ENCODE assay signal across 24 mouse cellular contexts in genomic region chr3:145689271-145689670, GRCm38 (mm10). TPM values are rescaled to one million over a fixed set of nuclear protein-coding genes. Genes with fewer than 3 reads are reported as not detected.
DNase-seq lines count a peak whose midpoint lies in the region; ATAC-seq lines count a peak whose summit lies in the region.
"Had no signal": no experiment of that assay in that cellular context is flagged by ENCODE, and none has a peak within 500 bp of the region (broad histone marks: within the 10 kb centered on the region; RNA-seq: fewer than 3 reads in every experiment).

No protein-coding gene starts in this region.

- DNase-seq in cerebellum, postnatal 10 days: peak; percentile 44 to 58
- DNase-seq in cerebellum, adult 8-10 months: no peak
- peak; percentile 31 for DNase-seq in heart, adult 11 months
- DNase-seq in heart, adult 18-20 months: no peak
- DNase-seq: adrenal gland, adult 2 months; adrenal gland, postnatal 10 days; adrenal gland, postnatal 25 days; B cell, adult 2 months; cerebellum, adult 11 months; cerebellum, adult 2 months; cerebellum, adult 9-11 months; cerebellum, postnatal 36 days; embryo, embryonic 11 days had no signal

- no peaks in the 10 kb centered on the region for H3K36me3 ChIP-seq in hindbrain, embryonic 16.5 days (ENCODE audit: control insufficient read depth, insufficient read depth, low read length)
- H3K36me3 ChIP-seq in hindbrain, embryonic 12.5 days: no peaks in the 10 kb centered on the region
- H3K36me3 ChIP-seq: embryonic facial prominence, embryonic 13.5 days; embryonic facial prominence, embryonic 15.5 days; forebrain, embryonic 10.5 days; forebrain, embryonic 12.5 days had no signal

- 77% methylated on average over 9 of the region's 9 CpGs for WGBS in hindbrain, embryonic 16.5 days
- 87% methylated on average over 9 of the region's 9 CpGs for whole genome bisulfite sequencing in hindbrain, embryonic 12.5 days

- no peaks in the 10 kb centered on the region for H3K4me1 ChIP-seq in hindbrain, embryonic 16.5 days (ENCODE audit: control insufficient read depth, insufficient read depth, low read depth, low read length)
- peaks cover 8% of the 10 kb centered on the region; the same call in 1 of the 2 replicates for H3K4me1 ChIP-seq in hindbrain, embryonic 12.5 days

- H3K9ac ChIP-seq in hindbrain, embryonic 16.5 days (ENCODE audit: low read depth, low read length): no peak overlapping the region
- H3K9ac ChIP-seq in hindbrain, embryonic 12.5 days: no peak overlapping the region
- H3K9ac ChIP-seq: embryonic facial prominence, embryonic 13.5 days; embryonic facial prominence, embryonic 15.5 days; forebrain, embryonic 12.5 days had no signal

- H3K4me2 ChIP-seq in hindbrain, embryonic 16.5 days (ENCODE audit: low read length): no peak overlapping the region
- no peak overlapping the region for H3K4me2 ChIP-seq in hindbrain, embryonic 12.5 days (replicated peaks)
- H3K4me2 ChIP-seq: embryonic facial prominence, embryonic 13.5 days; embryonic facial prominence, embryonic 15.5 days; forebrain, embryonic 12.5 days had no signal

- H3K27ac ChIP-seq in hindbrain, embryonic 16.5 days (ENCODE audit: low read depth, low read length): no peak overlapping the region
- no peak overlapping the region for H3K27ac ChIP-seq in hindbrain, embryonic 12.5 days
- H3K27ac ChIP-seq: embryonic facial prominence, embryonic 13.5 days; embryonic facial prominence, embryonic 15.5 days; forebrain, embryonic 10.5 days; forebrain, embryonic 12.5 days had no signal

- H3K27me3 ChIP-seq in hindbrain, embryonic 16.5 days (replicated peaks; ENCODE audit: control insufficient read depth, insufficient read depth, low read length): no peaks in the 10 kb centered on the region
- H3K27me3 ChIP-seq in hindbrain, embryonic 12.5 days: no peaks in the 10 kb centered on the region
- H3K27me3 ChIP-seq: embryonic facial prominence, embryonic 13.5 days; embryonic facial prominence, embryonic 15.5 days; forebrain, embryonic 12.5 days had no signal

- 0 out of 2 replicates have a peak, but pooled peaks have one; percentile 48 for ATAC-seq in hindbrain, embryonic 16.5 days
- ATAC-seq in hindbrain, embryonic 12.5 days (ENCODE audit: low FRiP score): no peak
- ATAC-seq: CD4-positive, CD25-positive, alpha-beta regulatory T cell, adult 4 months; forebrain, embryonic 14.5 days; forebrain, embryonic 16.5 days had no signal

- H3K4me3 ChIP-seq in hindbrain, embryonic 16.5 days (ENCODE audit: low read length): no peak overlapping the region
- H3K4me3 ChIP-seq in hindbrain, embryonic 12.5 days: no peak overlapping the region
- H3K4me3 ChIP-seq: embryonic facial prominence, embryonic 13.5 days; embryonic facial prominence, embryonic 15.5 days; erythroblast, embryonic 14.5 days; forebrain, embryonic 10.5 days; forebrain, embryonic 12.5 days had no signal

- H3K9me3 ChIP-seq in hindbrain, embryonic 16.5 days (ENCODE audit: control insufficient read depth, low read length): no peaks in the 10 kb centered on the region
- H3K9me3 ChIP-seq in hindbrain, embryonic 12.5 days (replicated peaks): no peaks in the 10 kb centered on the region
- H3K9me3 ChIP-seq: embryonic facial prominence, embryonic 13.5 days; embryonic facial prominence, embryonic 15.5 days; forebrain, embryonic 10.5 days; forebrain, embryonic 12.5 days had no signal

RNA-seq across cellular contexts. Expression of gene Ccn1, which starts 39.5 kb away (rescaled TPM):
- total RNA-seq in heart, adult 18-20 months (2021): 10 to 100 TPM; 77.5 to 83.7 TPM
- polyA plus RNA-seq in hindbrain, embryonic 16.5 days (2015; fragmentation: Nextera tagmentation; extraction: Ambion mirVana): 7.5 and 8.5 TPM in 2 replicates
- polyA plus RNA-seq in hindbrain, embryonic 12.5 days (2016; fragmentation: Nextera tagmentation; extraction: Ambion mirVana): 40.8 and 41.9 TPM in 2 replicates
- total RNA-seq: MEL had no signal
- polyA plus RNA-seq: CD4-positive, CD25-positive, alpha-beta regulatory T cell, adult 4 months had no signal

Comparison
In these comparisons a context has a peak if more than half of its experiments do, and no peak if none do; other contexts are left out.
1. DNase-seq: peak in cerebellum, postnatal 10 days (2 of 2) and heart, adult 11 months (single experiment); none in cerebellum, adult 8-10 months (single experiment) and heart, adult 18-20 months (0 of 2).